Mouse (Mus musculus): Measurements from ENCODE around the gene Catip.
A peak's percentile ranks its signal among the peaks of the same experiment; 100 is the strongest.

The Catip gene

GRCm38 (mm10) chr1:74343161-74343560, 18.7 kb upstream of the Catip start:
- DNase-seq (ENCODE audit: low spot score in 2 of 2): no peak

- no peak for DNase-seq (ENCODE audit: low spot score in 2 of 2)
Measured at GRCm38 (mm10) chr1:74344163-74344916, 17.6 kb upstream of the Catip start.

DNA sequence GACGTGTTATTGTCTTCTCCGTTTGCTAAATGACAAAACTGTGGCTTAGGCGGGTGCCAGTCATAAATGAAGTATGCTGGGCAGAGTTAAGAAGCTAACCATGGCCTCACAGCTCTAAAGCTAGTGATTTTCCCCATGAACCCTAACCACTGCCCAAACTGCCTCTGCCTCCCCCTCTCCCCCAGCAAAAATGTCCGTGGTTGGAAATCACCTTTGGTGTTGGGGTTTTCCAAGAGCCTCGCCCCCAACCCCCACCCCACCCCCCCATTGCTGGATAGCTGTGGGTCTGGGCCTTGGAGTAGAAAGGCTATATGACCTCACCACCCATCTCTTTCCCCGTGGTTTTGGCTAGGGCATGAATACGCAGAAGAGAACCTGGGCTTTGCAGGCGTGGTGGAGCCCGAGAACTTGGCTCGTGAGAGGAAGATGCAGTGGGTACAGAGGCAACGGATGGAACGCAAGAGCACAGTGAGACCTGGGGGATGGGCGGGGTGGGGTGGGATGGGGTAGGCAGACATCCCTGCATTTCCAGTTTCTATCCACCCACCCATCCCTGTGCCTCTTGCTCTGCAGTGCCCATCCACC, 10.6 kb upstream of the Catip start:
- no peak for DNase-seq (ENCODE audit: low spot score in 2 of 2)

DNA sequence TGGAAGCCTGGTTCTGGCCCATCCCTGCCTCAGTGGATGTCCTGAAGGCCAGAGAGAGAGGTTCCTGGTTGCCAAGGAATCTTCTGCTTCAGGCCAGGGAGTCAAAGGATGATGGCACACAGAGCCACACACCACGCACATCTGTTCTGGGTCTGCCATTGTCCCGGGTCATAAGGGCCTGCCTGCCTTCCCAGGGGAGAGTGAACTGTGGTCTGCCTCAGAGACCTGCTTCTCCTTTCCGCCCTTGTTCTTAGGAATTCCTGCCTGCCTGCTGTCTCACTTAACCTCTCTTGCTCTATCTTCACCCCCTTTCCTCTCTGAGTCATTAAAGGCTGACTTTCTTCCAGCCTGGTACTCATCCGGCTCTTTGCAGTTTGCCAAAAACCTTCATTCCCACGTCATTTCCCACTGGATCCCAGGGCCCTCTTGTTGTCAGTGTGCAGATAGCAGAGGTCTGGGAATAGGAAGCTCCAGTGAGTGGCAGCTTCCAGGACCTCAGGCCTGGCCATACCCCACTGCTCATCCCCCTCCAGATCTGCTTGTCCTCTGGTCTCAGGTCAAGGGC, 9.3 kb upstream of the Catip start:
- DNase-seq (ENCODE audit: low spot score in 2 of 2): no peak

DNA sequence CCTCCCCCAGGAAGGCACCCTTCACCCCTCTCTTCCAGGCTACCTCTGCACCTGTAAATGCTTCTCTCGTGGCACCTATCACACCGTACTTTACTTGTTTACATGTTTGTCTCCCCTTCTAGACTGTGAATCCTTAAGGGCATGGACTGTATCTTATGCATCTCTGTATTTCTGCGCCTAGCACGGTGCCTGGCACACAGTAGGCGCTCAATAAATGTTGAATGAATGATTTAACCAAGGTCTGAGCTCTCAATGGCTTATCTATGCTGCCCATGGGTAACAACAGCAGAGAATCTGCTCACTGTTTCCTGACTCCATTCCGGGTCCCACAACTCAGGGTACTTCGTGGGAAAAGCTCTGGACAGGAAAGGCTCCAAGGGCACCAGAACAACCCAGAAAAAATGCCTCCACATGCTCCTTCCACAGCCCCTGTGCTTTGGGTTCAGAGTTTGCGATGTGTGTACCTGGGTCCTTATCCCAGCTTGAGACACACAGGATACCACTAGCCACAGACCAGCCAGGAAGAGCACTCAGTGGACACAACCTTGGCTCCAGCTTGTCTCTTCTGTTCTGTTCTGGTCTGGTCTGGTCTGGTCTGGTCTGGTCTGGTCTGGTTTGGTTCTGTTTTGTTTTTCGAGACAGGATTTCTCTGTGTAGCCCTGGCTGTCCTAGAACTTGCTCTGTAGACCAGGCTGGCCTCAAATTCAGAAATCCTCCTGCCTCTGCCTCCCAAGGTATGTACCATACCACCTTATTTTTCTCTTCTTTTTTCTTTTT, 8.3 kb upstream of the Catip start:
- DNase-seq (ENCODE audit: low spot score in 2 of 2): no peak

GRCm38 (mm10) chr1:74357531-74357930, 4.4 kb upstream of the Catip start:
- no peak for DNase-seq (ENCODE audit: low spot score in 2 of 2)

GRCm38 (mm10) chr1:74359952-74360517, 1.9 kb upstream of the Catip start:
- no peak for DNase-seq (ENCODE audit: low spot score in 2 of 2)

DNA sequence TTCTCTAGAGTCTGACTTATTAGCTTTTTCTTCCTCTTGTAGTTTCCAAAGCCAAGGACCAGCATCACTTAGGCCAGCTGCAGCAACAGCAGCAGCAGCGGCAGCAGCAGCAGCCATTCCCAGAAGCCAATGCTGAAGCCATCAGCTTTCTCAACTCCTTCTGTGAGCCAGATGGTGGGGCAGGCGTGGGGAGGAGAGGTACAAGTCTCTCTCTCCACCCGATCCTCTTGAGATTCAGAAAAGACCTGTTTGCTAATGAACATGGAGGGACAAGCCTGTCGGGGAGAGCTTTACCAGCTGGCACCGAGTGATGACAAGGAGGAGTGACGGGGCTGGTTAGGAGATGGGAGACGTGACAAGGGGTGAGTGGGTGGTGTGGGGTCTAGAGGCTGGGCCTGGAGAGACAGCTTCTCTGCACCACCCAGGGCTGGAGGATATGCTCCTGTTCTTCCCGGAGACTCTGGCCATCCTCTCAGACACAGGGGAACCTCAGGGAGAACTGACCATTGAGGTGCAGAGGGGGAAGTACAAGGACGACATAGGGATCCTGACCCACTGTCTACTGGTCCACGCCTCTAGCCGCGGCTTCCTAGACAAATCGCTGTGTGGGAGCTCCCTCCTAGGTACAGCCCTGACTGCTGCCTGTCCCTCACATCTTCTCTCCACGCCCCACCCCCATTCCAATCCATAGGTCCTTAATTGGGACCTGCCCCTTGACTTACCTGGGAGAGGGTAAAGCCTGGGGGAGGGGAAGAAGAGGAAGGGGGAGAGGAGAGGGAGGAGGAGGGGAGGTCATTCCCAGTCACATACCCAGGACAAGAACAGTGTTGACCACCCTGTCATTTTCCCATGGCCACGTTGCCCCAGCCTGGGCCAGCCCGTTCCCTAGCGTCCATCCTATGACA, 669 bp downstream of the Catip start:
- DNase-seq (ENCODE audit: low spot score in 2 of 2): no peak

DNA sequence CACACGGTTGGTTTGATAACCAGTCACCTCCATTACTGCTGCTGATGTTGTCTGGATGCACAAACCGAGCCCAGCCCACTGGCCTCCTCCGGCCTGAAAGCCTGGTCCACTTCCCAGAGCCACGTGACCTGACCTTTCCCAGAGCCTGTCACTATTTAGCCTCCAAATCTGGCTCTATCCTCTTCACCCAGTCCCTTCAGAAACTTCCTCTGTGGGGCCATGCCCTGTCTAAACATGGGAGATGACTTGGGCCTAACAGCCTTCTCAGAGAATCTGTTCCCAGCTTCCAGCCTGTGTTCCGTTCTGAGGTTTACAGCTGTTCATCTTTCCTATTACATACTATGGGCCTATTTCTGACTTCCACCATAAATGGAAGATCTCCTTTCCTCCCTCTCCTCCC, 1.5 kb downstream of the Catip start:
- DNase-seq (ENCODE audit: low spot score in 2 of 2): no peak

GRCm38 (mm10) chr1:74364270-74364669, 2.4 kb downstream of the Catip start:
- no peak for DNase-seq (ENCODE audit: low spot score in 2 of 2)

DNA sequence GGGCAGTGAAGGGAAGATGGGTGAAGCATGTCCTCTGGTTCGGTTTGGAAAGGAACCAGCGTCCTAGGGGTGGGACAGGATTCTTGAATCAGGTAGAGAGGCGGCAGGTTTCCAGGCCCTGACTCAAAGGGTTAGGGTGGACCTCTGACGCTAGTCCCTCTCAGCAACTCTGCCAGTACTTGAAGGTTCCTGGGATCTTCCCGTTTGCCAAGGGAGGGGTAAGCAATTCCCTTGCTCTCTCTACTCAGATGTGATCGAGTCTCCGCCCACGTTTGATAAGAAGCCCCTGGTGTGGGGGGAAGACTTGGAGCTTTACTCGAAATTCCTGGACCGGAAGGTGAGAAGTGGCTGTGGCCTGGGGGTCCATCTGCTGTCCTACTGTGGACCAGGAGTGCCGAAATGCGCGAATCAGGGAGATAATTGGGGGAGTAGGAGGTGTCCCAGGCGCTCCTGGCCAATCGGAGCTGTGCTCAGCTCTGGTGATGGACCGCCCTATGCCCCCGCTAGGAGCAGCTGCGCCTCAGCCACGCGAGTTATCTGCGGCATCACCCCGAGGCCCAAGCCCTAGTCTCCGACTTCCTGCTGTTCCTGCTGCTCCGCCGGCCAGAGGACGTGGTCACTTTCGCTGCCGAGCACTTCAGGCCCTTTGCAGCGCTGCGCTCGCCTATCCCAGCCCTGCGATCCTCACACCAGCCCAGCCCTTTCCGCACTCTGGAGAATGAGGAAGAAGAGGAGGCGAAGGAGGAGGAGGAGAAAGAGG, 6.2 kb downstream of the Catip start:
- DNase-seq (ENCODE audit: low spot score in 2 of 2): peak in 1 of 2 experiments; percentile 28

GRCm38 (mm10) chr1:74370040-74370439, 8.1 kb downstream of the Catip start:
- DNase-seq (ENCODE audit: low spot score in 2 of 2): no peak

DNA sequence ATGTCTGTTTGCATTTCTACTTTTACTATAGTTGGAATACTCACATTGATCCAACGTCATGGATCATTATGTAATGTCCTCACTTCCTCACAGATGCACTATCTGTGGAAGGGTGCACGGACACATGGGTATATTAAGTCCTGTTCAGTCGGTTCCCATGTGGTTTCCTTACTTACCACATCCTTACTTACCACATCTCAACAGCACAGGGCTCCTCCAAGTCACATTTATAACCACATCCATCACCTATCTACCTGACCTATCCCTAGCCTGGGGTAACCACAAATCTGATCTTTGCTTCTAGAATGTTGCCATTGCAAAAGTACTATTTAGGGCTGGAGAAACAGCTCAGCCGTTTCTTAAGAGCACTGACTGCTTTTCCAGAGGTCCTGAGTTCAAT, 11.5 kb downstream of the Catip start:
- DNase-seq (ENCODE audit: low spot score in 2 of 2): no peak

- no peak for DNase-seq (ENCODE audit: low spot score in 2 of 2)
Measured at GRCm38 (mm10) chr1:74374980-74375379, 13.1 kb downstream of the Catip start, which contains the start of gene Slc11a1. Slc11a1 (plus strand) TSS chr1:74375195.

- no peak for DNase-seq (ENCODE audit: low spot score in 2 of 2)
Measured at GRCm38 (mm10) chr1:74375561-74375960, 13.7 kb downstream of the Catip start.

DNA sequence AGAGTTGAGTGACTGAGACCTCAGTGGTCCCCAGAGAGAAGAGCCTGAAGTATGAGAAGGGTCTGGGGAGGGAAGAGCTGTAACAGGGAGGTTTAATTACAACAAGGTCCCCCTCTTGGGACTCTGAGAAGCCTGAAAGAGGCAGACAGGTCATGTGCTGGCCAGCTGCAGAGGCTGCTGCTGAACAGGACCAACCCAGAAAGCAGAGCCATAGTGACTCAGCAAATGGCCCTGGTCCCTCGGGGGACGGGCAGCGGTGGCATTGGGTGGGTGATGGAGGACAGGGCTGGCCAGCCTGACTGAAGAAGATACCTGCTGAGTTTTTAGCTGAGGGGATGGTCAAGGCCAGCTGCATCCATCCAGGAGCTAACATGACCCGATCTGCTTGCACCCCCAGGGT, 14.5 kb downstream of the Catip start:
- DNase-seq (ENCODE audit: low spot score in 2 of 2): no peak

GRCm38 (mm10) chr1:74379058-74379504, 17.2 kb downstream of the Catip start:
- DNase-seq (ENCODE audit: low spot score in 2 of 2): no peak

- DNase-seq (ENCODE audit: low spot score in 2 of 2): no peak
Measured at GRCm38 (mm10) chr1:74380484-74380883, 18.6 kb downstream of the Catip start.

GRCm38 (mm10) chr1:74381588-74382021, 19.7 kb downstream of the Catip start:
- peak; percentile 34 to 58 for DNase-seq (ENCODE audit: low spot score in 2 of 2)

DNA sequence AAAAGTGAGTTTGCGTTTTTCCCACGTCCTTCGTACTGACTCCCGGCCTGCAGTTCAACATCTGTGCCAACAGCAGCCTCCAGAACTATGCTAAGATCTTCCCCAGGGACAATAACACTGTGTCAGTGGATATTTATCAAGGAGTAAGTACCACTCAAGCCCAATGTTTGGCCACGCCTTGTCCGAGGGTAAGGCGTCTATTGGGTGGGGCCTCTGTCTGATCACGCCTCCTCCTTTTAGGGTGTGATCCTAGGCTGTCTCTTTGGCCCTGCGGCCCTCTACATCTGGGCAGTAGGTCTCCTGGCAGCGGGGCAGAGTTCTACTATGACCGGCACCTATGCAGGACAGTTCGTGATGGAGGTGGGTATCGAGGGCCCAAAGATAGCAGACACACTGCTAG, 21.5 kb downstream of the Catip start:
- DNase-seq (ENCODE audit: low spot score in 2 of 2): no peak
